Mouse (Mus musculus): ENCODE measurements at regions not wholly inside any gene's neighbourhood (a gene's known extent, or its start where the extent isn't known, plus 50 kb on each side); places are given as distances from the start of the nearest gene placed in this dataset.

GRCm38 (mm10) chrX:166964656-166965582, 244.2 kb downstream of the Tmsb4x start:
- no peak for DNase-seq

- peak; percentile 64 for DNase-seq
Observed at GRCm38 (mm10) chrX:166952528-166953189, 256.5 kb downstream of the Tmsb4x start.

- DNase-seq: no peak
Observed at GRCm38 (mm10) chrX:166951011-166951410, 258.1 kb downstream of the Tmsb4x start.

GRCm38 (mm10) chrX:166945915-166946314, 263.2 kb downstream of the Tmsb4x start:
- no peak for DNase-seq

- DNase-seq: no peak
Observed at GRCm38 (mm10) chrX:166945476-166945875, 263.6 kb downstream of the Tmsb4x start.

- no peak for DNase-seq
Observed at GRCm38 (mm10) chrX:166933766-166934165, 275.3 kb downstream of the Tmsb4x start.

- DNase-seq: no peak
Observed at GRCm38 (mm10) chrX:166932472-166932871, 276.6 kb downstream of the Tmsb4x start.

- no peak for DNase-seq
Observed at GRCm38 (mm10) chrX:166931048-166931447, 278.1 kb downstream of the Tmsb4x start.

GRCm38 (mm10) chrX:166929716-166930420, 279.2 kb downstream of the Tmsb4x start:
- no peak for DNase-seq

GRCm38 (mm10) chrX:166915356-166915953, 293.7 kb downstream of the Tmsb4x start:
- no peak for DNase-seq

- DNase-seq: no peak
Observed at GRCm38 (mm10) chrX:166906602-166907001, 302.5 kb downstream of the Tmsb4x start.

- DNase-seq: peak; percentile 4
Observed at GRCm38 (mm10) chrX:166900761-166901160, 308.4 kb downstream of the Tmsb4x start.

- DNase-seq: no peak
Observed at GRCm38 (mm10) chrX:166895199-166895598, 309.7 kb upstream of the Egfl6 start.

GRCm38 (mm10) chrX:166886417-166886816, 300.9 kb upstream of the Egfl6 start:
- no peak for DNase-seq

GRCm38 (mm10) chrX:166869515-166869914, 284.0 kb upstream of the Egfl6 start:
- DNase-seq: no peak

GRCm38 (mm10) chrX:166867692-166868091, 282.2 kb upstream of the Egfl6 start:
- DNase-seq: no peak

All from layer of hippocampus, adult 9-11 months (tissue).